Mouse (Mus musculus) limb, embryonic 13.5 days (tissue): ENCODE results near the gene Ptprn2. TPM values are rescaled to one million over a fixed set of nuclear protein-coding genes. Genes with fewer than 3 reads are reported as not detected.
A peak's percentile ranks its signal among the peaks of the same experiment; 100 is the strongest.

Source experiments
- ATAC-seq: fragments of 200-750 bp; cut with Nextera tagmentation; 2 replicates; pipeline ENCODE4 v1.8.0; 2017; ENCODE audit warnings: low read depth, moderate number of reproducible peaks, moderate TSS enrichment; ENCODE audit not compliant: low FRiP score
- H3K27ac ChIP-seq: fragments of 300-500 bp; sonication (generic); 2 replicates; pipeline ENCODE4 v1.5.1; 2015; ENCODE audit warnings: inconsistent platforms, mild to moderate bottlenecking, moderate library complexity
- H3K27me3 ChIP-seq: fragments of 300-500 bp; sonication (generic); 2 replicates; pipeline ENCODE4 v1.6.1; 2015; ENCODE audit warnings: mild to moderate bottlenecking, inconsistent platforms
- H3K36me3 ChIP-seq: fragments of 300-500 bp; sonication (generic); 2 replicates; pipeline ENCODE4 v1.6.1; 2015; ENCODE audit warnings: inconsistent platforms, mild to moderate bottlenecking, moderate library complexity
- H3K4me1 ChIP-seq: fragments of 300-500 bp; sonication (generic); 2 replicates; pipeline ENCODE4 v1.6.1; 2015; ENCODE audit warnings: inconsistent platforms
- H3K4me2 ChIP-seq: fragments of 300-500 bp; sonication (generic); replicated peaks from 2 replicates; pipeline ENCODE4 v1.6.1; 2015; ENCODE audit warnings: inconsistent platforms, mild to moderate bottlenecking, moderate library complexity
- H3K4me3 ChIP-seq: fragments of 300-500 bp; sonication (generic); 2 replicates; pipeline ENCODE4 v1.5.1; 2015; ENCODE audit warnings: moderate library complexity, mild to moderate bottlenecking, inconsistent platforms
- H3K9ac ChIP-seq: fragments of 300-500 bp; sonication (generic); 2 replicates; pipeline ENCODE4 v1.6.1; 2015; ENCODE audit warnings: mild to moderate bottlenecking, inconsistent platforms
- H3K9me3 ChIP-seq: fragments of 300-500 bp; sonication (generic); 2 replicates; pipeline ENCODE4 v1.6.1; 2016; ENCODE audit warnings: inconsistent platforms
- WGBS: fragments of 180-500 bp; shearing (Covaris S2); methylation state at CpG from one replicate; pipeline ENCODE4 v1.1.7; 2015; 5-methylcytosine and 5-hydroxymethylcytosine counted together
- polyA plus RNA-seq: library from polyadenylated mRNA; unstranded; fragments of >200 nt; fragmentation: Nextera tagmentation; extraction: Ambion mirVana; gene quantifications from 2 replicates; pipeline ENCODE4 v1.2.1, GENCODE M21; 2015

Ptprn2 gene
- polyA plus RNA-seq, 1 experiment from 2014 or later = 0.19 TPM

GRCm38 (mm10) chr12:117250465-117250864 is 764.9 kb downstream of the Ptprn2 start:
- Histone ChIP-seq H3K27ac (no peak overlapping the region; the same call in 1 of the 2 replicates), H3K9ac (no peak overlapping the region), H3K9me3 (0 out of 2 replicates have a peak, but pooled peaks cover 3% of the 10 kb centered on the region), H3K4me1 (peaks cover 41% of the 10 kb centered on the region), H3K27me3 (peaks cover 6% of the 10 kb centered on the region; the same call in 1 of the 2 replicates), H3K36me3 (no peaks in the 10 kb centered on the region), H3K4me3 (no peak overlapping the region), H3K4me2 (peak overlapping the region; percentile 34)
- WGBS = 0% methylated on average over 6 of the region's 6 CpGs
- ATAC-seq = peak; percentile 30; the same call in 1 of the 2 replicates

- 9% methylated on average over 11 of the region's 11 CpGs for WGBS
- Histone ChIP-seq H3K4me2 (peak overlapping the region; percentile 38), H3K9ac (no peak overlapping the region)
Measured at GRCm38 (mm10) chr12:117251663-117252425, 766.3 kb downstream of the Ptprn2 start.

GRCm38 (mm10) chr12:117252426-117252779 is 766.9 kb downstream of the Ptprn2 start:
- no peak for ATAC-seq
- WGBS = 33% methylated on average over 3 of the region's 3 CpGs
- peaks cover 32% of the 10 kb centered on the region for H3K4me1 ChIP-seq
- H3K36me3 ChIP-seq = no peaks in the 10 kb centered on the region
- no peak overlapping the region for H3K9ac ChIP-seq
- H3K9me3 ChIP-seq = 0 out of 2 replicates have a peak, but pooled peaks cover 3% of the 10 kb centered on the region
- H3K27me3 ChIP-seq = peaks cover 11% of the 10 kb centered on the region; the same call in 1 of the 2 replicates
- H3K27ac ChIP-seq = no peak overlapping the region
- no peak overlapping the region for H3K4me3 ChIP-seq
- H3K4me2 ChIP-seq = peak overlapping the region; percentile 38; the same call in 1 of the 2 replicates

More at GRCm38 (mm10) chr12:117251663-117252425, 766.3 kb downstream of the Ptprn2 start:
- Histone ChIP-seq H3K9me3 (0 out of 2 replicates have a peak, but pooled peaks cover 3% of the 10 kb centered on the region), H3K4me3 (no peak overlapping the region), H3K27me3 (peaks cover 11% of the 10 kb centered on the region; the same call in 1 of the 2 replicates), H3K27ac (peak overlapping the region; percentile 87), H3K36me3 (no peaks in the 10 kb centered on the region), H3K4me1 (peaks cover 28% of the 10 kb centered on the region)
- peak; percentile 57 for ATAC-seq

- peaks cover 40% of the 10 kb centered on the region for H3K4me1 ChIP-seq
- 82% methylated on average over 9 of the region's 9 CpGs for WGBS
Measured at GRCm38 (mm10) chr12:117254356-117254755, 768.8 kb downstream of the Ptprn2 start.

GRCm38 (mm10) chr12:117255325-117255724 is 769.8 kb downstream of the Ptprn2 start:
- 0 out of 2 replicates have a peak, but pooled peaks cover 6% of the 10 kb centered on the region for H3K27me3 ChIP-seq
- WGBS = 59% methylated on average over 6 of the region's 6 CpGs
- H3K4me1 ChIP-seq = peaks cover 37% of the 10 kb centered on the region
- no peak overlapping the region for H3K4me2 ChIP-seq
- H3K9ac ChIP-seq = no peak overlapping the region
- ATAC-seq = no peak
- H3K27ac ChIP-seq = no peak overlapping the region
- no peaks in the 10 kb centered on the region for H3K9me3 ChIP-seq
- no peak overlapping the region for H3K4me3 ChIP-seq
- H3K36me3 ChIP-seq = no peaks in the 10 kb centered on the region

More at GRCm38 (mm10) chr12:117254356-117254755, 768.8 kb downstream of the Ptprn2 start:
- Histone ChIP-seq H3K9me3 (0 out of 2 replicates have a peak, but pooled peaks cover 3% of the 10 kb centered on the region), H3K4me2 (no peak overlapping the region), H3K9ac (no peak overlapping the region), H3K36me3 (no peaks in the 10 kb centered on the region), H3K4me3 (no peak overlapping the region), H3K27me3 (0 out of 2 replicates have a peak, but pooled peaks cover 6% of the 10 kb centered on the region), H3K27ac (no peak overlapping the region)
- ATAC-seq = no peak

GRCm38 (mm10) chr12:117255776-117256342 is 770.3 kb downstream of the Ptprn2 start:
- Histone ChIP-seq H3K4me1 (peaks cover 32% of the 10 kb centered on the region), H3K36me3 (no peaks in the 10 kb centered on the region), H3K9ac (no peak overlapping the region), H3K4me2 (no peak overlapping the region), H3K9me3 (no peaks in the 10 kb centered on the region), H3K27me3 (0 out of 2 replicates have a peak, but pooled peaks cover 6% of the 10 kb centered on the region), H3K4me3 (no peak overlapping the region), H3K27ac (no peak overlapping the region)
- ATAC-seq = no peak
- 80% methylated on average over 2 of the region's 2 CpGs for WGBS

GRCm38 (mm10) chr12:117256849-117257204 is 771.3 kb downstream of the Ptprn2 start:
- Histone ChIP-seq H3K27ac (no peak overlapping the region), H3K4me2 (no peak overlapping the region), H3K9ac (no peak overlapping the region), H3K4me3 (no peak overlapping the region), H3K27me3 (0 out of 2 replicates have a peak, but pooled peaks cover 6% of the 10 kb centered on the region), H3K4me1 (peaks cover 22% of the 10 kb centered on the region), H3K9me3 (no peaks in the 10 kb centered on the region), H3K36me3 (no peaks in the 10 kb centered on the region)
- 84% methylated on average over 5 of the region's 5 CpGs for WGBS
- ATAC-seq = no peak

- 30% methylated on average over 20 of the region's 20 CpGs for WGBS
- peaks cover 17% of the 10 kb centered on the region for H3K4me1 ChIP-seq
- ATAC-seq = no peak
- no peak overlapping the region for H3K9ac ChIP-seq
- H3K9me3 ChIP-seq = no peaks in the 10 kb centered on the region
- H3K36me3 ChIP-seq = no peaks in the 10 kb centered on the region
- no peak overlapping the region for H3K4me3 ChIP-seq
- H3K4me2 ChIP-seq = no peak overlapping the region
- 0 out of 2 replicates have a peak, but pooled peaks cover 6% of the 10 kb centered on the region for H3K27me3 ChIP-seq
- H3K27ac ChIP-seq = no peak overlapping the region
Measured at GRCm38 (mm10) chr12:117257205-117257920, 771.8 kb downstream of the Ptprn2 start.

- Histone ChIP-seq H3K9me3 (no peaks in the 10 kb centered on the region), H3K4me3 (no peak overlapping the region), H3K4me2 (no peak overlapping the region), H3K27ac (no peak overlapping the region), H3K9ac (no peak overlapping the region), H3K4me1 (peaks cover 14% of the 10 kb centered on the region), H3K36me3 (no peaks in the 10 kb centered on the region), H3K27me3 (0 out of 2 replicates have a peak, but pooled peaks cover 6% of the 10 kb centered on the region)
- no peak for ATAC-seq
- WGBS = 68% methylated on average over 12 of the region's 12 CpGs
Measured at GRCm38 (mm10) chr12:117257921-117258497, 772.5 kb downstream of the Ptprn2 start.

- Histone ChIP-seq H3K4me3 (no peak overlapping the region), H3K9ac (no peak overlapping the region), H3K27ac (no peak overlapping the region), H3K4me1 (peaks cover 14% of the 10 kb centered on the region), H3K27me3 (0 out of 2 replicates have a peak, but pooled peaks cover 3% of the 10 kb centered on the region), H3K9me3 (no peaks in the 10 kb centered on the region), H3K36me3 (no peaks in the 10 kb centered on the region), H3K4me2 (no peak overlapping the region)
- 72% methylated on average over 6 of the region's 6 CpGs for WGBS
- no peak for ATAC-seq
Measured at GRCm38 (mm10) chr12:117260391-117261164, 775.1 kb downstream of the Ptprn2 start.

GRCm38 (mm10) chr12:117261165-117261440 is 775.6 kb downstream of the Ptprn2 start:
- H3K36me3 ChIP-seq = no peaks in the 10 kb centered on the region
- H3K4me2 ChIP-seq = no peak overlapping the region
- no peak overlapping the region for H3K4me3 ChIP-seq
- no peaks in the 10 kb centered on the region for H3K27me3 ChIP-seq
- H3K27ac ChIP-seq = no peak overlapping the region
- no peak overlapping the region for H3K9ac ChIP-seq
- no peak for ATAC-seq
- H3K4me1 ChIP-seq = peaks cover 14% of the 10 kb centered on the region
- WGBS = 41% methylated on average over 3 of the region's 3 CpGs
- no peaks in the 10 kb centered on the region for H3K9me3 ChIP-seq
